In the genomic region with DNA sequence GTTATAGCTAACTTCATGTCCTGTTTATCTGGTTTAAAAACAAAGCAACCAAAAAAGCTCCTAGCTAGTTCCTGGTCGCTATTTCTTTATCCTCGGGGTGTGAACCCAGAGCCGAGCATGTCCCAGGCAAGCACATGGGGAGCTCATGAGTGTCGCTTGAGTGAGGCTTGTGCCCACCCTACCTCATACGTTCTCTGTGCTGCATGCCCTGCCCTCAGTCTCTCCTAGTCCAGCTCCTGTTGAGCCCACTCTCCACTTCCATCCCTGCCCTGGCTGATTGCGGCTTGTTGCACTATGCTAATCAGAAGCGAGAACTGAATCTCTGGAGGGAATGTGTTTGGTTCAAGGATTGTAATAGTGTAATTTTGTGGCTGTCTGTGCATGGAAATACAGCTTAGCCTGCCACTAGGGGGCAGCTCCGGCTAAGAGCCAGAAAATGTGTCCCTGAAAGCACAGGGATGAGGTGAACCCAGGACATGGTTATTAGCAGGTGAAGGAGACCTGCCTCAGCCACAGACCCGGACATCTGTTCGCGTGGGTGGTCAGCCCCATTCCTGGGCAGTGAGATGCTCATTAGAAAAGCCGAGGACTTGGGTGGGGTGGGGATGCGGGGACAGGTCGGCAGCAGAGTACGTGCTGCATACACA, we compare ENCODE assay signal across 8 mouse cellular contexts.
DNase-seq lines count a peak whose midpoint lies in the region; ATAC-seq and TF ChIP-seq lines count a peak whose summit lies in the region.

No protein-coding gene starts in this region.

- no peak overlapping the region for H3K4me2 ChIP-seq in kidney, embryonic 14.5 days (replicated peaks; ENCODE audit: low read depth, low read length)
- no peak overlapping the region for H3K4me2 ChIP-seq in hindbrain, embryonic 16.5 days (ENCODE audit: low read length)
- H3K4me2 ChIP-seq in midbrain, embryonic 13.5 days (replicated peaks) = no peak overlapping the region

- no peak overlapping the region for H3K4me3 ChIP-seq in kidney, embryonic 14.5 days (ENCODE audit: low read length)
- no peak overlapping the region for H3K4me3 ChIP-seq in hindbrain, embryonic 16.5 days (ENCODE audit: low read length)
- no peak overlapping the region for H3K4me3 ChIP-seq in midbrain, embryonic 13.5 days (replicated peaks)
- no peak overlapping the region for H3K4me3 ChIP-seq in spleen, adult 2 months (ENCODE audit: extremely low read depth, insufficient read depth, insufficient read length)

- 57% methylated on average over 15 of the region's 15 CpGs for whole genome bisulfite sequencing in kidney, embryonic 14.5 days
- WGBS in hindbrain, embryonic 16.5 days = 66% methylated on average over 15 of the region's 15 CpGs
- WGBS in midbrain, embryonic 13.5 days = 63% methylated on average over 15 of the region's 15 CpGs
- 55% methylated on average over 15 of the region's 15 CpGs for WGBS in spleen, adult 2 months

- no peak overlapping the region for H3K9ac ChIP-seq in kidney, embryonic 14.5 days (ENCODE audit: low read depth, low read length)
- no peak overlapping the region for H3K9ac ChIP-seq in hindbrain, embryonic 16.5 days (ENCODE audit: low read depth, low read length)
- no peak overlapping the region for H3K9ac ChIP-seq in midbrain, embryonic 13.5 days (replicated peaks)

- H3K36me3 ChIP-seq in kidney, embryonic 14.5 days (ENCODE audit: control insufficient read depth, insufficient read depth, low read length) = no peaks in the 10 kb centered on the region
- no peaks in the 10 kb centered on the region for H3K36me3 ChIP-seq in hindbrain, embryonic 16.5 days (ENCODE audit: control insufficient read depth, insufficient read depth, low read length)
- peaks cover 4% of the 10 kb centered on the region; the same call in 1 of the 2 replicates for H3K36me3 ChIP-seq in midbrain, embryonic 13.5 days
- peaks cover 2% of the 10 kb centered on the region; the same call in 1 of the 2 replicates for H3K36me3 ChIP-seq in spleen, adult 2 months (ENCODE audit: control insufficient read depth, insufficient read depth, low read length)

- H3K9me3 ChIP-seq in kidney, embryonic 14.5 days (ENCODE audit: control insufficient read depth, low read length) = no peaks in the 10 kb centered on the region
- H3K9me3 ChIP-seq in hindbrain, embryonic 16.5 days (ENCODE audit: control insufficient read depth, low read length) = no peaks in the 10 kb centered on the region
- no peaks in the 10 kb centered on the region for H3K9me3 ChIP-seq in midbrain, embryonic 13.5 days

- no peaks in the 10 kb centered on the region for H3K4me1 ChIP-seq in kidney, embryonic 14.5 days (ENCODE audit: control insufficient read depth, insufficient read depth, low read length)
- H3K4me1 ChIP-seq in hindbrain, embryonic 16.5 days (ENCODE audit: control insufficient read depth, insufficient read depth, low read depth, low read length) = peaks cover 3% of the 10 kb centered on the region; the same call in 1 of the 2 replicates
- H3K4me1 ChIP-seq in midbrain, embryonic 13.5 days (replicated peaks) = no peaks in the 10 kb centered on the region
- no peaks in the 10 kb centered on the region for H3K4me1 ChIP-seq in spleen, adult 2 months (ENCODE audit: control insufficient read depth, insufficient read depth, insufficient read length)

- no peak for TF ChIP-seq POLR2A in spleen, adult 2 months (IDR thresholded peaks at IDR 0.05; ENCODE audit: low read depth, low read length)

- DNase-seq in kidney, adult 11 months = peak; percentile 61
- DNase-seq in cerebellum, adult 11-12 months = peak; percentile 74
- peak; percentile 46 for DNase-seq in forelimb bud, embryonic 11.5 days (ENCODE audit: low read depth, low spot score)
- DNase-seq in left cerebral cortex, adult 8-10 months (ENCODE audit: low spot score in 2 of 2) = peak; percentile 47 to 51
- DNase-seq in spleen, adult 2 months (ENCODE audit: low read depth in 1 of 2, low spot score in 2 of 2) = peak in 1 of 2 experiments; percentile 60

- TF ChIP-seq CTCF in spleen, adult 2 months (IDR thresholded peaks at IDR 0.05; ENCODE audit: extremely low read depth, insufficient read depth, insufficient read length, insufficient replicate concordance) = peak; percentile 70; the same call in 1 of the 2 replicates

- no peak for ATAC-seq in kidney, embryonic 14.5 days (ENCODE audit: low FRiP score, low TSS enrichment)
- ATAC-seq in hindbrain, embryonic 16.5 days = peak; percentile 56
- ATAC-seq in midbrain, embryonic 13.5 days = peak; percentile 79

- no peak overlapping the region for H3K27ac ChIP-seq in kidney, embryonic 14.5 days (ENCODE audit: low read depth, low read length)
- no peak overlapping the region for H3K27ac ChIP-seq in hindbrain, embryonic 16.5 days (ENCODE audit: low read depth, low read length)
- H3K27ac ChIP-seq in midbrain, embryonic 13.5 days = no peak overlapping the region
- H3K27ac ChIP-seq in spleen, adult 2 months (ENCODE audit: insufficient read depth, low read length) = no peak overlapping the region

- no peaks in the 10 kb centered on the region for H3K27me3 ChIP-seq in kidney, embryonic 14.5 days (ENCODE audit: control insufficient read depth, insufficient read depth, low read length)
- H3K27me3 ChIP-seq in hindbrain, embryonic 16.5 days (replicated peaks; ENCODE audit: control insufficient read depth, insufficient read depth, low read length) = no peaks in the 10 kb centered on the region
- H3K27me3 ChIP-seq in midbrain, embryonic 13.5 days = no peaks in the 10 kb centered on the region
- H3K27me3 ChIP-seq in spleen, adult 2 months (ENCODE audit: control insufficient read depth, insufficient read depth, low read length) = no peaks in the 10 kb centered on the region
